Mouse (Mus musculus): ENCODE data around the gene Nrd1.

The Nrd1 gene

GRCm38 (mm10) chr4:108999999-109000950 is at the start of gene Nrd1:
Nrd1 (plus strand) TSS chr4:109000655.
- DNase-seq (ENCODE audit: low spot score), result peak; percentile 99

- no peak for DNase-seq (ENCODE audit: low spot score)
Measured at GRCm38 (mm10) chr4:108951663-108952062, 48.8 kb upstream of the Nrd1 start.

GRCm38 (mm10) chr4:108959696-108960095 is 40.8 kb upstream of the Nrd1 start:
- DNase-seq (ENCODE audit: low spot score), result no peak

- DNase-seq (ENCODE audit: low spot score), result no peak
Measured at GRCm38 (mm10) chr4:108960619-108961460, 39.6 kb upstream of the Nrd1 start.

GRCm38 (mm10) chr4:108963017-108963416 is 37.4 kb upstream of the Nrd1 start:
- DNase-seq (ENCODE audit: low spot score), result no peak

- DNase-seq (ENCODE audit: low spot score), result no peak
Measured at GRCm38 (mm10) chr4:108969517-108969916, 30.9 kb upstream of the Nrd1 start.

GRCm38 (mm10) chr4:108971054-108971453 is 29.4 kb upstream of the Nrd1 start:
- DNase-seq (ENCODE audit: low spot score), result no peak

- DNase-seq (ENCODE audit: low spot score), result peak; percentile 70
Measured at GRCm38 (mm10) chr4:108976458-108977071, 23.9 kb upstream of the Nrd1 start.

- DNase-seq (ENCODE audit: low spot score), result no peak
Measured at GRCm38 (mm10) chr4:108986833-108987472, 13.5 kb upstream of the Nrd1 start.

- DNase-seq (ENCODE audit: low spot score), result no peak
Measured at GRCm38 (mm10) chr4:108987473-108987842, 13.0 kb upstream of the Nrd1 start.

- DNase-seq (ENCODE audit: low spot score), result no peak
Measured at GRCm38 (mm10) chr4:108989430-108989829, 11.0 kb upstream of the Nrd1 start.

GRCm38 (mm10) chr4:108990032-108990431 is 10.4 kb upstream of the Nrd1 start:
- DNase-seq (ENCODE audit: low spot score), result no peak

- no peak for DNase-seq (ENCODE audit: low spot score)
Measured at GRCm38 (mm10) chr4:108990571-108990970, 9.9 kb upstream of the Nrd1 start.

- DNase-seq (ENCODE audit: low spot score), result no peak
Measured at GRCm38 (mm10) chr4:108991811-108992210, 8.6 kb upstream of the Nrd1 start.

- no peak for DNase-seq (ENCODE audit: low spot score)
Measured at GRCm38 (mm10) chr4:108992978-108993377, 7.5 kb upstream of the Nrd1 start.

- no peak for DNase-seq (ENCODE audit: low spot score)
Measured at GRCm38 (mm10) chr4:109000961-109001360, 506 bp downstream of the Nrd1 start.

- DNase-seq (ENCODE audit: low spot score), result no peak
Measured at GRCm38 (mm10) chr4:109008046-109008445, 7.6 kb downstream of the Nrd1 start.

- no peak for DNase-seq (ENCODE audit: low spot score)
Measured at GRCm38 (mm10) chr4:109014091-109014490, 13.6 kb downstream of the Nrd1 start.

GRCm38 (mm10) chr4:109017441-109017840 is 17.0 kb downstream of the Nrd1 start:
- DNase-seq (ENCODE audit: low spot score), result no peak

GRCm38 (mm10) chr4:109019301-109019700 is 18.8 kb downstream of the Nrd1 start:
- no peak for DNase-seq (ENCODE audit: low spot score)

GRCm38 (mm10) chr4:109021976-109022375 is 21.5 kb downstream of the Nrd1 start:
- DNase-seq (ENCODE audit: low spot score), result no peak

GRCm38 (mm10) chr4:109025061-109025460 is 24.6 kb downstream of the Nrd1 start:
- no peak for DNase-seq (ENCODE audit: low spot score)

Data from layer of hippocampus, adult 11-12 months (tissue).